Mouse (Mus musculus): Measurements from ENCODE around the gene Ip6k3. TPM values are rescaled to one million over a fixed set of nuclear protein-coding genes. Genes with fewer than 3 reads are reported as not detected.

Ip6k3 gene
- total RNA-seq, 4 experiments from 2014 or later: 0.74 to 2.6 (median 1.6) TPM

GRCm38 (mm10) chr17:27182401-27182800, 14.8 kb upstream of the Ip6k3 start:
- no peak for DNase-seq (ENCODE audit: low spot score in 2 of 2)

- no peak for DNase-seq (ENCODE audit: low spot score in 2 of 2)
Measured at GRCm38 (mm10) chr17:27181666-27182065, 14.1 kb upstream of the Ip6k3 start.

- DNase-seq (ENCODE audit: low spot score in 2 of 2): no peak
Measured at GRCm38 (mm10) chr17:27179681-27180280, 12.2 kb upstream of the Ip6k3 start.

- no peak for DNase-seq (ENCODE audit: low spot score in 2 of 2)
Measured at GRCm38 (mm10) chr17:27178427-27179177, 11.0 kb upstream of the Ip6k3 start.

- no peak for DNase-seq (ENCODE audit: low spot score in 2 of 2)
Measured at GRCm38 (mm10) chr17:27178019-27178418, 10.4 kb upstream of the Ip6k3 start.

- DNase-seq (ENCODE audit: low spot score in 2 of 2): no peak
Measured at GRCm38 (mm10) chr17:27176754-27177153, 9.2 kb upstream of the Ip6k3 start.

GRCm38 (mm10) chr17:27176287-27176686, 8.7 kb upstream of the Ip6k3 start:
- no peak for DNase-seq (ENCODE audit: low spot score in 2 of 2)

GRCm38 (mm10) chr17:27175196-27175874, 7.7 kb upstream of the Ip6k3 start:
- no peak for DNase-seq (ENCODE audit: low spot score in 2 of 2)

- DNase-seq (ENCODE audit: low spot score in 2 of 2): no peak
Measured at GRCm38 (mm10) chr17:27173715-27174114, 6.1 kb upstream of the Ip6k3 start.

GRCm38 (mm10) chr17:27172459-27172858, 4.9 kb upstream of the Ip6k3 start:
- DNase-seq (ENCODE audit: low spot score in 2 of 2): no peak

- no peak for DNase-seq (ENCODE audit: low spot score in 2 of 2)
Measured at GRCm38 (mm10) chr17:27171121-27171520, 3.5 kb upstream of the Ip6k3 start.

GRCm38 (mm10) chr17:27169952-27170695, 2.5 kb upstream of the Ip6k3 start:
- DNase-seq (ENCODE audit: low spot score in 2 of 2): no peak

- no peak for DNase-seq (ENCODE audit: low spot score in 2 of 2)
Measured at GRCm38 (mm10) chr17:27168569-27168968, 974 bp upstream of the Ip6k3 start.

GRCm38 (mm10) chr17:27166901-27167300, 694 bp downstream of the Ip6k3 start:
- DNase-seq (ENCODE audit: low spot score in 2 of 2): no peak

- DNase-seq (ENCODE audit: low spot score in 2 of 2): peak in 1 of 2 experiments; percentile 41
Measured at GRCm38 (mm10) chr17:27165054-27165773, 2.4 kb downstream of the Ip6k3 start.

GRCm38 (mm10) chr17:27160905-27161304, 6.7 kb downstream of the Ip6k3 start:
- DNase-seq (ENCODE audit: low spot score in 2 of 2): no peak

GRCm38 (mm10) chr17:27159169-27159568, 8.4 kb downstream of the Ip6k3 start:
- DNase-seq (ENCODE audit: low spot score in 2 of 2): no peak

- no peak for DNase-seq (ENCODE audit: low spot score in 2 of 2)
Measured at GRCm38 (mm10) chr17:27158439-27158838, 9.2 kb downstream of the Ip6k3 start.

- DNase-seq (ENCODE audit: low spot score in 2 of 2): no peak
Measured at GRCm38 (mm10) chr17:27155752-27156151, 11.8 kb downstream of the Ip6k3 start.

- no peak for DNase-seq (ENCODE audit: low spot score in 2 of 2)
Measured at GRCm38 (mm10) chr17:27154881-27155280, 12.7 kb downstream of the Ip6k3 start.

GRCm38 (mm10) chr17:27154256-27154655, 13.3 kb downstream of the Ip6k3 start:
- no peak for DNase-seq (ENCODE audit: low spot score in 2 of 2)

Data from left cerebral cortex, adult 8-10 months (tissue).